Mouse (Mus musculus): ENCODE results near the gene Vps13c.

Gene Vps13c

GRCm38 (mm10) chr9:67831359-67832045 lies 8.7 kb upstream of the Vps13c start:
- no peak for DNase-seq (ENCODE audit: extremely low spot score)

- DNase-seq (ENCODE audit: extremely low spot score), result peak; percentile 63
Measured at GRCm38 (mm10) chr9:67832046-67832605, 8.1 kb upstream of the Vps13c start, which contains the start of gene C2cd4a. C2cd4a (minus strand) TSS chr9:67832330.

GRCm38 (mm10) chr9:67834535-67834934 lies 5.7 kb upstream of the Vps13c start:
- DNase-seq (ENCODE audit: extremely low spot score), result no peak

GRCm38 (mm10) chr9:67837311-67837710 lies 2.9 kb upstream of the Vps13c start:
- no peak for DNase-seq (ENCODE audit: extremely low spot score)

GRCm38 (mm10) chr9:67842797-67843196 lies 2.6 kb downstream of the Vps13c start:
- DNase-seq (ENCODE audit: extremely low spot score), result no peak

GRCm38 (mm10) chr9:67845012-67845411 lies 4.8 kb downstream of the Vps13c start:
- DNase-seq (ENCODE audit: extremely low spot score), result no peak

- no peak for DNase-seq (ENCODE audit: extremely low spot score)
Measured at GRCm38 (mm10) chr9:67845648-67846047, 5.5 kb downstream of the Vps13c start.

- DNase-seq (ENCODE audit: extremely low spot score), result no peak
Measured at GRCm38 (mm10) chr9:67846089-67846488, 5.9 kb downstream of the Vps13c start.

GRCm38 (mm10) chr9:67847606-67848005 lies 7.4 kb downstream of the Vps13c start:
- DNase-seq (ENCODE audit: extremely low spot score), result no peak

- DNase-seq (ENCODE audit: extremely low spot score), result no peak
Measured at GRCm38 (mm10) chr9:67849397-67849796, 9.2 kb downstream of the Vps13c start.

- DNase-seq (ENCODE audit: extremely low spot score), result no peak
Measured at GRCm38 (mm10) chr9:67849846-67850245, 9.7 kb downstream of the Vps13c start.

GRCm38 (mm10) chr9:67851150-67851549 lies 11.0 kb downstream of the Vps13c start:
- DNase-seq (ENCODE audit: extremely low spot score), result no peak

GRCm38 (mm10) chr9:67860273-67860672 lies 20.1 kb downstream of the Vps13c start:
- no peak for DNase-seq (ENCODE audit: extremely low spot score)

- DNase-seq (ENCODE audit: extremely low spot score), result no peak
Measured at GRCm38 (mm10) chr9:67863332-67863731, 23.1 kb downstream of the Vps13c start.

- DNase-seq (ENCODE audit: extremely low spot score), result no peak
Measured at GRCm38 (mm10) chr9:67864011-67864410, 23.8 kb downstream of the Vps13c start.

GRCm38 (mm10) chr9:67865411-67865810 lies 25.2 kb downstream of the Vps13c start:
- no peak for DNase-seq (ENCODE audit: extremely low spot score)

- no peak for DNase-seq (ENCODE audit: extremely low spot score)
Measured at GRCm38 (mm10) chr9:67867411-67867810, 27.2 kb downstream of the Vps13c start.

- no peak for DNase-seq (ENCODE audit: extremely low spot score)
Measured at GRCm38 (mm10) chr9:67869691-67870450, 29.7 kb downstream of the Vps13c start.

GRCm38 (mm10) chr9:67874522-67875222 lies 34.5 kb downstream of the Vps13c start:
- DNase-seq (ENCODE audit: extremely low spot score), result no peak

GRCm38 (mm10) chr9:67875337-67875736 lies 35.1 kb downstream of the Vps13c start:
- no peak for DNase-seq (ENCODE audit: extremely low spot score)

GRCm38 (mm10) chr9:67877081-67877718 lies 37.0 kb downstream of the Vps13c start:
- peak; percentile 21 for DNase-seq (ENCODE audit: extremely low spot score)

Measured in embryo, embryonic 9.5 days (tissue).